Mouse (Mus musculus) limb, embryonic 11.5 days (tissue): Measurements from ENCODE around the gene Atrip. TPM values are rescaled to one million over a fixed set of nuclear protein-coding genes. Genes with fewer than 3 reads are reported as not detected.
A peak's percentile ranks its signal among the peaks of the same experiment; 100 is the strongest.

Source experiments
- ATAC-seq: fragments of 200-750 bp; cut with Nextera tagmentation; 2 replicates; pipeline ENCODE4 v1.8.0; 2017; ENCODE audit warnings: low read depth; ENCODE audit not compliant: insufficient number of reproducible peaks, low FRiP score, low TSS enrichment
- DNase-seq: peaks from one replicate; pipeline ENCODE4 v3.0.0-alpha.2; 2015; ENCODE audit warnings: low spot score
- H3K27ac ChIP-seq: fragments of 300-500 bp; sonication (generic); replicated peaks from 2 replicates; pipeline ENCODE4 v1.5.1; 2014; ENCODE audit warnings: low read depth, mild to moderate bottlenecking, low read length
- H3K27me3 ChIP-seq: fragments of 300-500 bp; sonication (generic); 2 replicates; pipeline ENCODE4 v1.6.1; 2014; ENCODE audit warnings: mild to moderate bottlenecking, low read length, mixed read lengths; ENCODE audit not compliant: control insufficient read depth, insufficient read depth
- H3K36me3 ChIP-seq: fragments of 300-500 bp; sonication (generic); 2 replicates; pipeline ENCODE4 v1.6.1; 2014; ENCODE audit warnings: mild to moderate bottlenecking, low read length, moderate library complexity, mixed read lengths; ENCODE audit not compliant: control insufficient read depth, insufficient read depth
- H3K4me1 ChIP-seq: fragments of 300-500 bp; sonication (generic); 2 replicates; pipeline ENCODE4 v1.6.1; 2014; ENCODE audit warnings: low read length, mixed read lengths; ENCODE audit not compliant: control insufficient read depth, insufficient read depth
- H3K4me2 ChIP-seq: fragments of 300-500 bp; sonication (generic); 2 replicates; pipeline ENCODE4 v1.6.1; 2014; ENCODE audit warnings: low read depth, mild to moderate bottlenecking, moderate library complexity; ENCODE audit not compliant: severe bottlenecking
- H3K4me3 ChIP-seq: fragments of 300-500 bp; sonication (generic); 2 replicates; pipeline ENCODE4 v1.5.1; 2014; ENCODE audit warnings: low read depth, low read length
- H3K9ac ChIP-seq: fragments of 300-500 bp; sonication (generic); 2 replicates; pipeline ENCODE4 v1.6.1; 2014; ENCODE audit warnings: mild to moderate bottlenecking, low read length
- H3K9me3 ChIP-seq: fragments of 300-500 bp; sonication (generic); 2 replicates; pipeline ENCODE4 v1.6.1; 2016; ENCODE audit warnings: low read length; ENCODE audit not compliant: control insufficient read depth
- WGBS: fragments of 180-500 bp; shearing (Covaris S2); extraction: QIAGEN DNeasy Blood & Tissue Kit; methylation state at CpG from one replicate; pipeline ENCODE4 v1.1.7; 2014; 5-methylcytosine and 5-hydroxymethylcytosine counted together
- polyA plus RNA-seq: library from polyadenylated mRNA; unstranded; fragments of >200 nt; fragmentation: Nextera tagmentation; extraction: Ambion mirVana; gene quantifications from 2 replicates; pipeline ENCODE4 v1.2.1, GENCODE M21; 2014

The Atrip gene
- polyA plus RNA-seq, result 28.4 and 30.6 TPM in 2 replicates

DNA sequence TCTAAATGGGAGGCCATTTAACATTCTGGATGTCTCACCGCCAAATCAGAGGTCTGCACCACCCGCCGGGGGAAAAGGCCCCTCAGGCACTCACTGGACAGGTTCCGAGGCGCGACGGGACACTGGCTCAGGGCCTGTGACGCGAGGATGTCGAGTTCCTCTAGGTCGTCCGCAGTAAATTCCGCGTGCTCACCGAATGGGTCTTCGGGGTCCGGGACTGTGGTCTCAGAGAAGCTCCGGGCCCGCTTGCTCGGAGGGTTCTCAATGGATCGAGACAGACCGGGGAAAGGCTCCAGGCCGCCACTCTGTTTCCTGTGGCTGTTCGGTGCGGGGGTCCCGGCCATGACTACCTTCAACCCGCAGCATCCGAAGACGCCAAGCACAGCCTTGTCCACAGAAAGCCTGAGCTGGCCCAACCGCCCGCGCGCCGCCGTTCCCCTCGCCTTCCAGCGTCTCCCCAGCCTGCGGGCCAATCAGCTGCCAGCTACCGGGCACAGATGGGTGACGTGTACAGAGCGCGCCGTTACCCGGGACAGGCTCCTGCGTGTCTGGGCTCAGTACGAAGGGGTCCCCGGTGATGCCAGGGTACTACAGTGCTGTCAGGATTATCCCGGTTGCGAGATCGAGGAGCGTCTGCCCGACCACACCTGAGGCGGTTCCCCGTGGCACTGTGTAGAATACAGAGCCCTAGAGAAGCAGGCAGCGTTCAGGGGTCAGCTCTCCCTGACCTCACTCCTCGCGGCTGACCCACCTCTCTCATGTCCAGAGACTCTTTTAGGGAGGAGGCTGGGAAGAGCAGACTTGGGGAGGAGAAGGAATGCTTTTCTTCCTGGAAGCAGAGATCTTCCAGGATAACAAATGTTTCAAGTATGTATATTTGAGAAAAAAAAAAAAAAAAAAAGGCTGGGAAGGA lies at the start of gene Atrip:
Gene Atrip, minus strand, starts transcription at position 464 of the 913 bp plus-strand sequence.
- Histone ChIP-seq H3K36me3 (peaks cover 5% of the 10 kb centered on the region; the same call in 1 of the 2 replicates), H3K4me2 (peak within 1 kb of the TSS; percentile 83), H3K27me3 (no peaks in the 10 kb centered on the region), H3K9ac (peak within 1 kb of the TSS; percentile 82), H3K4me3 (peak within 1 kb of the TSS; percentile 85), H3K9me3 (no peaks in the 10 kb centered on the region), H3K4me1 (peaks cover 8% of the 10 kb centered on the region), H3K27ac (peak within 1 kb of the TSS; percentile 58; the same call in 1 of the 2 replicates)
- peak; percentile 95 for DNase-seq
- ATAC-seq, result peak; percentile 98
- under 1% methylated on average over 57 of the region's 57 CpGs for WGBS

DNA sequence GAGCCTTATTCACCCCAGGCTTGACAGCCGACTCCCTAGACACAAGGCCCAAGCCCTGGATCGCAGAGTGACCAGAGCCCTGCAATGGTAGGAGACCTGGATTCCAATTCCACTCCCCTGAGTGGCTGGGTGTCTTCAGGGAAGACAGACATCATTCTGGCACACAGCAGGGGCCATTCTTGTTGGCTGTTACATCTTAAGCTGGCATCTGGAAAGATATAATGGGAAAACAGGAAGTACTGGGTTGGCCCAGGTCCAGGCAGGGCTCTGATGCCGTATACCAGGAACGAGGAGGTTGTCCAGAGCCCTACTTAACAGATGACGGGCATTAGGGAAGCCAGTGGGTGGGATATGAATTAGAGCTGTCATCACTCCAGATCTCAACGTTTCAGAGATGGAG lies 49.3 kb upstream of the Atrip start:
- H3K27me3 ChIP-seq, result no peaks in the 10 kb centered on the region
- WGBS, result 55% methylated on average over 6 of the region's 6 CpGs
- no peak overlapping the region for H3K4me2 ChIP-seq
- peaks cover 3% of the 10 kb centered on the region; the same call in 1 of the 2 replicates for H3K36me3 ChIP-seq
- H3K4me1 ChIP-seq, result no peaks in the 10 kb centered on the region
- no peaks in the 10 kb centered on the region for H3K9me3 ChIP-seq
- no peak for DNase-seq
- H3K27ac ChIP-seq, result no peak overlapping the region
- no peak overlapping the region for H3K4me3 ChIP-seq
- ATAC-seq, result no peak
- no peak overlapping the region for H3K9ac ChIP-seq

DNA sequence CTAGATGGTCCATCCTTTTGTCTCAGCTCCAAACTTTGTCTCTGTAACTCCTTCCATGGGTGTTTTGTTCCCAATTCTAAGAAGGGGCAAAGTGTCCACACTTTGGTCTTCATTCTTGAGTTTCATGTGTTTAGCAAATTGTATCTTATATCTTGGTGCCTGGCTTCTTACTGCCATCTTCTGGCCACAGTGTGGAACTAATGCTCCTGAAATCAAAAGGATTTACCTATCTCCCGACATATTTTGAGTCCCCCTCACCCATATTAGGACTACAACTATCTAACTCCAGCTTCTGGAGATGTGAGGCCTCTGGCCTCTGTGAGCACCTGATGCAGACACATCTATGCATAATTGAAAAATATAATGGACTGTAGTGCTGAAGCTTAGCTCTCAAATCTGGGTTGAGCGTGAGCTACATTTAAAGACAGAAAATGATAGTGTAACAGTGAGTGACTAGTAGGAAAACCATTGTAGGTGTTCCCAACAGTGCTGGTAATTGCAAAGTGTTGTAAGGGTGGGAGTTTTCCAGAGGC lies 48.7 kb upstream of the Atrip start:
- Histone ChIP-seq H3K27me3 (no peaks in the 10 kb centered on the region), H3K9ac (no peak overlapping the region), H3K4me3 (no peak overlapping the region), H3K4me1 (no peaks in the 10 kb centered on the region), H3K27ac (no peak overlapping the region), H3K36me3 (peaks cover 3% of the 10 kb centered on the region; the same call in 1 of the 2 replicates), H3K4me2 (no peak overlapping the region), H3K9me3 (no peaks in the 10 kb centered on the region)
- DNase-seq, result peak; percentile 47
- WGBS, result 48% methylated on average over 2 of the region's 2 CpGs
- ATAC-seq, result no peak

DNA sequence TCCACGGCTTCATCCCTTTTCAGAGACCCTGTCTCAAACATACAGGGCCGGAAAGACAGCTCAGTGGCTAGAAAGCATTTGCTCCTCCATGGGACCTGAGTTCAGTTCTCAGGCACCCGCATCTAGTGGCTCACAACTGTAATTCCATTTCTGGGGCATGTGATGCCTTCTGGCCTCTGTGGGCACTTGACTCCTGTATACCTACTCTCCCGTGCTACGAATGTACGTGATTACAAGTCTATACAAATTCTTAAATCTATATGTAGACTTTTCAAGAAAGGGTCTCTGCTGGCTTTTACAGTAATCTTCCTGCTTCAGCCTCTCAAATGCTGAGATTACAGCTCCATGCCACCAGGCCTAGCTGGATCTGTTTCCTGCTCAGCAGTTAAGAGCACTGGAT lies 47.0 kb upstream of the Atrip start:
- Histone ChIP-seq H3K9me3 (no peaks in the 10 kb centered on the region), H3K27ac (no peak overlapping the region), H3K9ac (no peak overlapping the region), H3K4me1 (no peaks in the 10 kb centered on the region), H3K27me3 (no peaks in the 10 kb centered on the region), H3K36me3 (peaks cover 6% of the 10 kb centered on the region), H3K4me2 (no peak overlapping the region), H3K4me3 (no peak overlapping the region)
- DNase-seq (no peak), ATAC-seq (no peak)
- WGBS, result 90% methylated on average over 6 of the region's 6 CpGs

- Histone ChIP-seq H3K4me1 (no peaks in the 10 kb centered on the region), H3K36me3 (peaks cover 12% of the 10 kb centered on the region), H3K4me2 (no peak overlapping the region), H3K9me3 (no peaks in the 10 kb centered on the region), H3K27ac (no peak overlapping the region), H3K9ac (no peak overlapping the region), H3K27me3 (no peaks in the 10 kb centered on the region), H3K4me3 (no peak overlapping the region)
- 94% methylated on average over 9 of the region's 9 CpGs for WGBS
- DNase-seq (no peak), ATAC-seq (no peak)
Measured at GRCm38 (mm10) chr9:109119571-109119970, 45.6 kb upstream of the Atrip start.

DNA sequence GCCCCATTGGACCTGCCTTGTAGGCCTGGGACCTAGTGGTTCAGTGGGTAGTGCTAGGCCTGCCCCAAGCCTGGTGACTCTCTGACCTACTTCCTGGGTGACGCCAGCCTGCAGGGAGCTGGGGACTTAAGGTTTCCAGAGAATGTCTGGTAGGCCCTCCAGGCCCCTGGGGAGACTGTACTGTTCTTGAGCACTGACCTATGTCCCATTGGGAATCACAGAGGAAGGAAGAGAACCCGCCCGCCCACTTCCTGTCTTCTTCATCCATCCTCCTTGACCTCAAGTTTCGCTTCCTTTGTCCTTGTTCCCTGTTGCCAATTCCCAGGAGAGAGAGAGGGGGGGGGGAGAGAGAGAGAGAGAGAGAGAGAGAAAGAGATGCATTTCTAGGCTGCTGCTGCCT lies 44.2 kb upstream of the Atrip start:
- Histone ChIP-seq H3K4me3 (no peak overlapping the region), H3K9me3 (no peaks in the 10 kb centered on the region), H3K36me3 (peaks cover 20% of the 10 kb centered on the region), H3K4me2 (no peak overlapping the region), H3K27me3 (no peaks in the 10 kb centered on the region), H3K4me1 (no peaks in the 10 kb centered on the region), H3K27ac (no peak overlapping the region), H3K9ac (no peak overlapping the region)
- DNase-seq (no peak), ATAC-seq (no peak)
- 98% methylated on average over 4 of the region's 4 CpGs for WGBS

- Histone ChIP-seq H3K4me3 (no peak overlapping the region), H3K27ac (no peak overlapping the region), H3K4me1 (no peaks in the 10 kb centered on the region), H3K9ac (no peak overlapping the region), H3K36me3 (peaks cover 34% of the 10 kb centered on the region), H3K9me3 (no peaks in the 10 kb centered on the region), H3K4me2 (no peak overlapping the region), H3K27me3 (no peaks in the 10 kb centered on the region)
- DNase-seq (no peak), ATAC-seq (no peak)
- 94% methylated on average over 10 of the region's 10 CpGs for WGBS
Measured at GRCm38 (mm10) chr9:109116205-109116604, 42.3 kb upstream of the Atrip start.

DNA sequence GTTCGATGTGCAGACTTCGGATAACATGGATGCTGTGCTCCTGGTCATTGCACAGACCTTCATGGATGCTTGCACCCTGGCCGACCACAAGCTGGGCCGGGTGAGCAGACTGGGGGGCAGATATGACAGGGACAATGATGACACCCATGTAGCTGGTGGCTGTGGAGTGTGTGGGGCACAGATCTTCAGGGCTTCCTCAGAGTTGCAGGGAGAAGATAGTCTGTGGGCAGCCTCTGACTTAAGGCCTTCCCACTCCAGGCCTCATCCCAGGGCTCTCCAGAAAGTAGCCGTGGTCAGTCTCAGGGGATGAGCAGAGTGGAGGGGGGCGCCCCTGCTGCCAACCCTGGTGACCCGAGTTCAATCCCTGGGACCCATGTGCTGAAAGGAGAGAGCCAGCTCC lies 40.9 kb upstream of the Atrip start:
- no peak for DNase-seq

More for the DNA sequence above, 40.9 kb upstream of the Atrip start:
- peaks cover 43% of the 10 kb centered on the region for H3K36me3 ChIP-seq
- H3K9ac ChIP-seq, result no peak overlapping the region
- H3K4me2 ChIP-seq, result no peak overlapping the region
- no peaks in the 10 kb centered on the region for H3K27me3 ChIP-seq
- no peak overlapping the region for H3K27ac ChIP-seq
- ATAC-seq, result no peak
- no peak overlapping the region for H3K4me3 ChIP-seq
- H3K4me1 ChIP-seq, result no peaks in the 10 kb centered on the region
- no peaks in the 10 kb centered on the region for H3K9me3 ChIP-seq
- 87% methylated on average over 7 of the region's 7 CpGs for WGBS
